Mouse (Mus musculus) kidney, postnatal 4 days (tissue): ENCODE measurements around the gene Slc30a2.
A peak's percentile ranks its signal among the peaks of the same experiment; 100 is the strongest.
"Not testable (repeated sequence)": the region's sequence is repeated elsewhere in the genome, so short reads cannot be mapped to it uniquely, and the experiment has no call there.

ENCODE experiments used
- DNase-seq, 2 experiments: peaks; one replicate each; pipeline ENCODE4 v3.0.0; 2021; ENCODE audit warnings: mixed read lengths in 2 of 2

Gene Slc30a2

DNA sequence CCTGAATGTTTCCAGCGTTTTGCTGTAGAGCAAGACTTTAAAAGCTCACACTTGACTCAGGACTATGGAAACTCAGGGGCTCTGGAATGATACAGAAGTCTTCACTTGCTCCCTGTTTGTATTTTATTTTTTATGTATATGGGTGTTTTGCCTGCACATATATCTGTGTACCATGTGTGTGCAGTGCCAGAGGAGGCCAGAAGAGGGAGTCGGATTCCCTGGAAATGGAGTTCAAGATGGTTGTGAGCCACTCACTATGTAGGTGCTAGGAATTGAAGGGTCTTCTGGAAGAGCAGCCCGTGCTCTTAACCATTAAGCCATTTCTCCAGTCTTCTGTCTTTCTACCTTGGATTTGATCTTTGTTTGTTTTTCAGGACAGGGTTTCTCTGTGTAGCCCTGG is 21.5 kb upstream of the Slc30a2 start:
- DNase-seq: peak in 1 of 2 experiments; percentile 40

- peak; percentile 60 to 81 for DNase-seq
Measured at GRCm38 (mm10) chr4:134324655-134325054, 18.3 kb upstream of the Slc30a2 start.

- peak; percentile 36 to 67 for DNase-seq
Measured at GRCm38 (mm10) chr4:134326859-134327530, 16.0 kb upstream of the Slc30a2 start.

- no peak for DNase-seq
Measured at GRCm38 (mm10) chr4:134328151-134328550, 14.8 kb upstream of the Slc30a2 start.

DNA sequence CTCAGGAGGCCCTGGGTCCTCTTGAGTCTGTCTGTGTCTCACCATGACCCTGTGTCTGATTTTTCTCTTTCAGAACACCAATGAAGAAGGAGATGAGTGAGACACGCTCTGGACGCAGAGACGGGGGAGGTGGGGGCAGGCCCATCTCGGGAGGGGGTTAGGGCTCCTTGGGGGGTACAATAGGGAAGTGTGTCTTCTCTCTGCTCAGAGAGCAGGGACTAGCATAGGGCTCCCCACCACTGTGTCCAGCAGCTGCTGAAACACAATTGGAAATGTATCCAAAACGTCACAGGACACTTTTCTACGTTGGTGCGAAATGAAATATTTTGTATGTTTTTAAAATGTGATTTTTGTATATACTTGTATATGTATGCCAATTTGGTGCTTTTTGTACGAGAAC is 14.1 kb upstream of the Slc30a2 start:
- no peak for DNase-seq

- DNase-seq: peak in 1 of 2 experiments; percentile 51
Measured at GRCm38 (mm10) chr4:134330281-134330680, 12.7 kb upstream of the Slc30a2 start.

DNA sequence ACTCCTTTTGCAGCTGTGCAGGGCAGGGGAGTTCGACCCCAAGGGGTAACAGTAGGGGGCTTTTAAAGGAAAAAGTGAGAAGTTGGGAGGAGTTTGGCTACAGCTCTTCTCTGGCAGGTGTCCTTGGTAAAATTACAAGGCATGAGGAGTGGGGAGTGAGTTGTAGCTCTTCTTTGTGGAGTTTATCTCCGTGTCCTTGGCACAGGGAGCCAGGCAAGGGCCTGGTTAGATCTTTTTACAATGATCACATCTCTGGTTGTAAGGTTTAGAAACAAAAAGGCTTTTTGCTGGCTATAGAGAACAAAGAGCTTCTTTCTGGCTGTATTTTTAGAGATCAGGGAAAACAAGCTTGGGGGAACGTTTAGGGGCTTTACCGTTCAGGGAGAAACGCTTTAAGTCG is 1.8 kb upstream of the Slc30a2 start:
- DNase-seq: not testable (repeated sequence)

DNA sequence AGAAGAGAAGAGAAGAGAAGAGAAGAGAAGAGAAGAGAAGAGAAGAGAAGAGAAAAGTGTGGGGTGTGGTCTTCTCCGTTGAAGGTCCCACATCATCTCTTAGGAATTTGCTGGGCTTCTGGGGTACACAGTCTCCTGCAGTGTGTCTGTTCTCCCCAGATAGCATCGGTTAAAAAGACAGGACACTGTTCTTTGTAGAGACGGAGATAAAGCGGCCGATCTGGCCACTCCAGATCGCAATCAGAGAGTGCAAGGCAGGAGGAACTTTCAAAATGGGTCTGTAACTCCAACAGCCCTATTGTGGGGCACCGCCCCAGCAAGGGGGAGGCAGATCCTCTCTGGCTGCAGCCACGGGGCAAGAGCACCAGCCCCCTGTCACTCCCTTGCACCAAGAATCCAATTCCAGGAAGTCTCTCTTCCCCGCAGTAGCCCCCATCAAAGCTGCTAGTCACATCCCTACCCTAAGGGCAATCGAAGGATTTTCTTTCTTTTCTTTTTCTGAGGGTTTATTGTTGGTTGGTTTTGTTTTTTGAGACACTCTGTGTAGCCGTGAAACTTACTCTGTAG is 685 bp upstream of the Slc30a2 start:
- DNase-seq: no peak

DNA sequence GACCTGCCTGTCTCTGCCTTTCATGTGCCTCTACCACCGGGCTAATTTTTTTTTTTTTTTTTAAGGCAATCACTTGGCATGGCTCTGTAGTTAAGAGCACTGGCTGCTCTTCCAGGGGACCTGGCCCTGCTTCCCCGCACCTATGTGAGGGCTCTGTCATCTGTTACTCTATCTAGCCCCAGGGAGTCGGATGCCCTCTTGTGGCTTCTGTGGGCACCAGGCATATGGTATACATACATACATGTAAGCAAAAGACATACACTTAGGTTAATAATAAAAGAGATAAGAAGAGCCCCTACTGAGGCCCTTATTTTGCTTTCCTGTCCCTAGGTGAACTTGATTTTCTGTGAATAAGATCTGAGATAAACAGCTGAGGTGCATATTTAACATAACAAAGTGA is 1.6 kb downstream of the Slc30a2 start:
- DNase-seq: no peak

- DNase-seq: no peak
Measured at GRCm38 (mm10) chr4:134345802-134346201, 2.8 kb downstream of the Slc30a2 start.

DNA sequence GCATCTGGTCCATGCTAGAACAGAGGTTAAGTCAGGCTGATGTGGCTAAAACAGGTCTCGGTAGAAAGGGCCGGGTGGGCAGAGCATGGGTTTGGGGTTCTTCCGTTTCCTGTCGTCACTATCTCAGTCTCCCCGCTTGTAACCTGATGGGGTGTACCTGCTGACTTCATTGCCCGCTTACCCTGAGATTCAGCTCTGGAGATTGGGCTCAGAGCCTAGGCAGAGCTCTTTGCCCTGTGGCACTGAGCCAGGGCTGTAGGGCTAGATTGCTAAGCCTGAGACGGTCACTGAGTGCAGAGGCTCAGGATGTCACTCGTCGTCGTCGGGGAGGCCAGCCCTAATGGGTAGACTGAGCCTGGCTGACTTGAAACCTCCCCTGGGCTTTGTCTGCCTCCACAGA is 5.1 kb downstream of the Slc30a2 start:
- DNase-seq: peak in 1 of 2 experiments; percentile 45

- DNase-seq: no peak
Measured at GRCm38 (mm10) chr4:134348545-134348944, 5.6 kb downstream of the Slc30a2 start.

DNA sequence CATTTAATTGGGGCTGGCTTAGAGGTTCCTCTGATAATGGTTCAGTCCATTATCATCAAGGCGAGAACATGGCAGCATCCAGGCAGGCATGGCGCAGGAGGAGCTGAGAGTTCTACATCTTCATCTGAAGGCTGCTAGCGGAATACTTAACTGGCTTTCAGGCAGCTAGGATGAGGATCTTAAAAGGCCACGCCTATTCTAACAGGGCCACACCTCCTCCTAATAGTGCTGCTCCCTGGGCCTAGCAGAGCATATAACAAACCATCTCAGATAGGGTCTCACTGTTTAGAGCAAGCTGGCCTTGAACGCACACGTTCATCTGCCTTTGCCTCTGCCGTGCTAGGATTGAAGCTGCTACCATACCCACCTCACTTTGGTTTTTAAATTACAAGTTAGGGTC is 6.8 kb downstream of the Slc30a2 start:
- DNase-seq: no peak

DNA sequence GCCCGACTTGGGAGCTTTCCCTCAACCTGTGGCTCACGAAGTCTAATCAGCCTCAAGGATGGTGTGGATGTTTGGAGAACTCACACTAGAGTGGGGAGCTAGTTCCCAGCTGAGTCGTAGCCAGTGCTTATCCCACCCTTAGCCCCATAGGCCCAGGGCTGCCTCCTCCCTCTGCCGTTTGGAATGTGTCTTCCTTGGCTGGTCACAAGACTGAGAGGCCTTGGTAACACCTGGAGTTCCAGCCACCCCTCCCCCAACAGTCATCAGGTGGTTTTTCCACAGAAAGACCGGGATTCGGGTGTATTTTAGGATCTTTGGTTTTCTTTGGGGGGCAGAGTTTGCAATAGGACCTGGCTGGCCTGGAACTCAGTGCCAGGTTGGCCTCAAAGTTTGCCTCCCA is 7.7 kb downstream of the Slc30a2 start:
- peak in 1 of 2 experiments; percentile 38 for DNase-seq

DNA sequence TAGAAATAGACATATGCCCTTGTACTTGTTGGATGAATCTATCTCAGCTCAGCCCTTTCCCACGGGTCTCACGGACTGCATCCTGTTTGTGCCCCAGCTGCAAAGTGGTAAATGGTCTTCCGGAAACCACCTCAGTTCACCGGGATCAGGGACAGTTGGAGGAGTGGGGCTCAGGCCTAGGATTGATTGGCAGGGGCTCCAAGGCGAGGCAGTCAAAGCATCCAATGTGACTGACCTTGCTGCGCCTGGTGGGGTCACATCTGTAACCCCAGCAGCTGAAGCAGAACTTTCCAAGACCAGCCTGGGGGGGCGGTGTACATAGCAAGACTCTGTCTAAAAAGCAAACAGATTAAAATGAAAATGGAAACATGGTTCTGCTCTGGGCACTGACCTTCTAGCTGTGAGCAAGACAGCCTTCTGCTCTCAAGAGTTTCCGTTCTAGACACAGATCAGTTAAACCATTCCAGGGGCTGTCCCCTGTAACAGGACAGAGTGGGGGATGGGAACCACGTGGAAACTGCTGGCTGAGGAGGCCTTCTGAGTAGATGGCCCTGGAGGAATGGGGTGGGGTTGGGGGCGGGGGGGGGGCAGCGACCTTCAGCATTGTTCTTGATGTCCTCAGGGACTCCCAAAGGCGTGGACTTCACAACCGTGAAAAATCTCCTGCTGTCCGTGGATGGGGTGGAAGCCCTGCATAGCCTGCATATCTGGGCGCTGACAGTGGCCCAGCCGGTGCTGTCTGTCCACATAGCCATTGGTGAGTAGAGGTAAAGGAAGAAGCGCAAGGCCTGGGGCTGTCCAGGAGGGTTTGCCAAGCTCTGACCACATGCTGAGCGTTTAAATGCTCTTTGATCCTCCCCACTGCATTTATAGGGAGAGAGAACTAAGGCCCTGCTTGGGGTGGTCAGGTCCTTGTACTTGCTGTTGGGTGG is 8.6 kb downstream of the Slc30a2 start:
- DNase-seq: peak in 1 of 2 experiments; percentile 51

DNA sequence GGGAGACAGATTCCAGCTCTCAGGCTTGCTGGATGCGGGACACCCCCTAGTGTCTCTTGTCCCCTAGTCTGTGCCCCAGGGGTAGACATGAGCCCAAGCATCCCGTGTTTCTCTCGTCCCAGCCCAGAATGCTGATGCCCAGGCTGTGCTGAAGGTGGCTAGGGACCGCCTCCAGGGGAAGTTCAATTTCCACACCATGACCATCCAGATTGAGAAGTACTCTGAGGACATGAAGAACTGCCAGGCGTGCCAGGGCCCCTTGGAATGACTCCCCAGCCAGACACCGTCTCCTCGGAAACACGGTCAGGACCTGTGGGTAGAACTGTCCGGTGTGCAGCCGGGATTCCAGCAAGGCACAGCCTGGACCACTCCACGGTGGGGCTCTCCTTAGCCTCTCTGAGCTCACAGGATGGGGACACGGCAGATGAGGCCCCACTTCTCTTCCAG is 9.3 kb downstream of the Slc30a2 start:
- no peak for DNase-seq

DNA sequence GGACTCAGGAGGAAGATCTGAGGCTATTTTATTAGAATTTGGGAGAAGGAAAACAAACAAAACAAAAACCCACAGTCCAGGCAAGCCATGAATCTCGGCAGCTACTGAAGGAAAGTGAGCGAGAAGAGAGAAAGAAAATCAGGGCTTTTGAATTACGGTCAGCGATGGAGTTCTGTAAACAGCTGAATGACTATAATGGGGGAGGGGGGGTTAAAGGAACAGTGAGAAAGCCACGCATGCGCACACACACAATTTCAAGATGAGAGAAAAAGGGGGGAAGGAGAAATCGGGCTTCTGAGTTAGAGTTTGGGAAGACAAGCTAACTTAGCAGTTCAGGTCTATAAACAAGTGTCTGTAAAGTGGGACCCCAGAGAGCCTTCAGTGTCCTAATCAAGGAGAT is 9.9 kb downstream of the Slc30a2 start:
- DNase-seq: peak; percentile 22 to 37

GRCm38 (mm10) chr4:134353527-134354409 is 10.8 kb downstream of the Slc30a2 start:
- peak in 1 of 2 experiments; percentile 17 for DNase-seq

- DNase-seq: peak; percentile 63 to 78
Measured at GRCm38 (mm10) chr4:134355841-134356452, 13.0 kb downstream of the Slc30a2 start.

DNA sequence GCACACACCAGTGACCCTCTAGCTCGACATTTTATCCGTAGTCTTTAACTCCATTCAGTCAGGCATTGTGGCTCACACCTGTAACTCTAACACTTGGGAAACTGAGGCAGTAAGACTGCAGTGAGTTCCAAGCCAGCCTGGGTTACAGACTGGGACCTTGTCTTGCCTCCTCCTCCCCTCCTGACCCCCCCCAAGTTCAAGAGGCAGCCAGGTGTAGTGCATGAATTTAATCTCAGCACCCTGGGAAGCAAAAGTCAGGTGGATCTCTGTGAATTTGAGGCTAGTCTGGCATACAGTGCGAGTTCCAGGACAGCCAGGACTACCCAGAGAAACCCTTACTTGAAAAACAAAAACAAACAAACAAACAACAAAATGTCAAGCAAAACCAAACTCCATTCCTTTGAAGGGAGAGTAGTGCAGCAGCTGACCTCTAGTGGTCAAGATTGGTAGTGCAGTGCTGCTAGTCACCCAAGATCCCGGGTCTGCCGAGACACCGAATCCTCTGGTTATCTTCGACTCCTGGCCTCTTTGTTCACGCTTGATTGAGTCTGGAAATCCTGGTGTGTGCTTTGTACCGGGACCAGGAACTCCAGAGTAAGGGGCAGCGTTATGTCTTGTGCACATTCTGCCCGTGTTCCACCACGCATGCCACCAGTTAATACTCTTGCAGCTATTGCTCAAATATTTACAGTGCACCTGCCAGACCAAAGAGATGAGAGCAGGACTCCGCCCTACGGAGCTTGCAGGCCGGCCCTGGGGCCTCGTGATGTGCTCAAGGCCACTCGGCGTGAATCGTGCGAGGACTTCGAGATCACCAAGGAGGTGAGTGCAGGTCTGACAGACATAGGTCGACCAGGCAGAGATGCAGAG is 13.8 kb downstream of the Slc30a2 start:
- DNase-seq: peak; percentile 87 to 89

- no peak for DNase-seq
Measured at GRCm38 (mm10) chr4:134357461-134357771, 14.4 kb downstream of the Slc30a2 start.
